Mouse (Mus musculus) liver, embryonic 14.5 days (tissue): ENCODE data around the gene Hoxc10.

Experiments
- CTCF ChIP-seq: IDR thresholded peaks from 2 replicates; pipeline ENCODE4 v1.5.1; 2016; ENCODE audit warnings: antibody characterized with exemption, low read depth, control low read depth
- EP300 ChIP-seq: IDR thresholded peaks from 2 replicates; pipeline ENCODE4 v1.6.1; 2016; ENCODE audit warnings: antibody characterized with exemption, low read depth

DNA sequence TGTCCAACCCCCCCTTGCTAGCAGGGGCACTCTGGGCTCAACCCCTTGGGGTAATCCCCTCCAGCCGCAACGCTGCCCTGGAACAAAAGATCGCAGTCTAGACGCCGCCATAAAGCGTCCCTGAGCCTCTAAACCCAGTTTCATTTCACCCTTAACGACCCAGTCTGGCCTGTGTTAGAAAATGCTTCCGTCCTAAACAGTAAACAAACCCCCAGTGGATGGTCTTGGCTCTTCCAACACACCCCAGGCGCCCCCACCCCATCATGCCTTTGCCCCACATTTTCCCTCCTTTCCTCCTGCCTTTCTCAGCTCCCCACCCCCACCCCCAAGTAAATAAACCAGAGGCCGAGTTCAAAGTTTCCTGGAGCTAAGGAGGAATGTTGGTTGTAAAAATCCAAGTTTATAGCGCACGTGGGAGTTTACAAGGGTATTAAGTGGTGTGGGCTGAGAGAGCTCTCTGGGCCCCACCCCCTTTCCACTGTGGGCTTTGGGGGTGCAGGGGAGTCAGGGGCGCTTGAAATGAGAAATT, 6.9 kb upstream of the Hoxc10 start:
- no peak for TF ChIP-seq CTCF
- no peak for TF ChIP-seq EP300
